Mouse (Mus musculus) stomach, embryonic 16.5 days (tissue): ENCODE results near the gene Grhl1. TPM values are rescaled to one million over a fixed set of nuclear protein-coding genes. Genes with fewer than 3 reads are reported as not detected.

Source experiments
- ATAC-seq: fragments of 200-750 bp; cut with Nextera tagmentation; 2 replicates; pipeline ENCODE4 v1.8.0; 2017; ENCODE audit warnings: moderate number of reproducible peaks, moderate TSS enrichment; ENCODE audit not compliant: insufficient read depth, low FRiP score
- H3K27ac ChIP-seq: fragments of 300-500 bp; sonication (generic); 2 replicates; pipeline ENCODE4 v1.5.1; 2014; ENCODE audit warnings: low read length
- H3K27me3 ChIP-seq: fragments of 300-500 bp; sonication (generic); 2 replicates; pipeline ENCODE4 v1.6.1; 2014; ENCODE audit warnings: low read length, control low read depth, mixed read lengths; ENCODE audit not compliant: control insufficient read depth, insufficient read depth
- H3K36me3 ChIP-seq: fragments of 300-500 bp; sonication (generic); 2 replicates; pipeline ENCODE4 v1.6.1; 2014; ENCODE audit warnings: low read length; ENCODE audit not compliant: control insufficient read depth, insufficient read depth
- H3K4me1 ChIP-seq: fragments of 300-500 bp; sonication (generic); 2 replicates; pipeline ENCODE4 v1.6.1; 2014; ENCODE audit warnings: low read length, control low read depth, mixed read lengths; ENCODE audit not compliant: control insufficient read depth, insufficient read depth
- H3K4me2 ChIP-seq: fragments of 300-500 bp; sonication (generic); 2 replicates; pipeline ENCODE4 v1.6.1; 2014; ENCODE audit warnings: low read depth, low read length, mixed read lengths
- H3K4me3 ChIP-seq: fragments of 300-500 bp; sonication (generic); replicated peaks from 2 replicates; pipeline ENCODE4 v1.5.1; 2014; ENCODE audit warnings: mild to moderate bottlenecking, low read length
- H3K9ac ChIP-seq: fragments of 300-500 bp; sonication (generic); 2 replicates; pipeline ENCODE4 v1.6.1; 2014; ENCODE audit warnings: low read length
- H3K9me3 ChIP-seq: fragments of 300-500 bp; sonication (generic); replicated peaks from 2 replicates; pipeline ENCODE4 v1.6.1; 2016; ENCODE audit warnings: low read length, control low read depth; ENCODE audit not compliant: control insufficient read depth
- WGBS: fragments of 180-500 bp; shearing (Covaris S2); extraction: QIAGEN DNeasy Blood & Tissue Kit; methylation state at CpG from one replicate; pipeline ENCODE4 v1.1.7; 2014; 5-methylcytosine and 5-hydroxymethylcytosine counted together
- polyA plus RNA-seq: library from polyadenylated mRNA; unstranded; fragments of >200 nt; fragmentation: Nextera tagmentation; extraction: Ambion mirVana; gene quantifications from 2 replicates; pipeline ENCODE4 v1.2.1, GENCODE M21; 2015

Gene Grhl1
- polyA plus RNA-seq, 1 experiment from 2014 or later, result 16.3 TPM

DNA sequence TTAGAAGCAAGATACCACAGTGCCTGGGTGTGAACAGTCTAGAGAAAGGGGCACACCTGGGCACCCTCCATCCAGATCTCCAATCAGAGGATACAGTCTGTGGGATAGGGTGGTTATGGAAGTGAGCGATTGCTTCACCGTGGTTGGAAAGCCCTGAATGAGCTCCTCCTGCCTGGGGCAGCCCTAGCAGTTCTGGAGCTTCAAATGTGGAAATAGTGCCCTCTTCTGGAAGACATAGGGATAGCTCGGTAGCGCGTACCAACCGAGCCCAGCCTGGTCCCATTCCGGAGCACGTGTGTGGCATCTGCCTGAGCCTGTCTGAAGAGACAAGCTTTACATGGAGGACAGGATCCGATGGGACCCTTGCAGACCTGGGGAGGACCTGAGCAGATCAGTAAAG is 28.7 kb downstream of the Grhl1 start:
- no peaks in the 10 kb centered on the region for H3K9me3 ChIP-seq
- no peaks in the 10 kb centered on the region for H3K27me3 ChIP-seq
- no peak overlapping the region for H3K4me2 ChIP-seq
- H3K4me1 ChIP-seq, result no peaks in the 10 kb centered on the region
- peak; percentile 82 for ATAC-seq
- no peak overlapping the region for H3K4me3 ChIP-seq
- no peak overlapping the region for H3K9ac ChIP-seq
- H3K27ac ChIP-seq, result no peak overlapping the region
- 6% methylated on average over 9 of the region's 9 CpGs for WGBS
- H3K36me3 ChIP-seq, result no peaks in the 10 kb centered on the region

DNA sequence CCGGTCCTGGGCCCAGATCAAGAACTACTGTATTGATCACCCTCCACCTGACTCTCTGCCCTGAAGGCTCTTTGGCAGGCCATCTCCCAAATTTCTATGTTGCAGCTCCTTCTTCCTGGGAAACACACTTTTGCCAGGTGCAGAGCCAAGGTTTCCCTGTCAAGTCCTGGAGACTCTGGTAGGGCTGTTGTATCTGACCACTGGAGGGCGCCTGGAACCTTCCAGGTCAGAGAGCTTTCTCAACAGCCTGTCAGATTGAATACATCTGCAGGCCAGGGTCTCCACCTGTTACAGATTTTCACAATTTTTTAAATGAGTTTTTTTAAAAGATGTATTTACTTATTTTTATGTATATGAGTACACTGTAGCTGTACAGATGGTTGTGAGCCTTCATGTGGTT is 31.2 kb downstream of the Grhl1 start:
- 31% methylated on average over 2 of the region's 2 CpGs for WGBS
- ATAC-seq, result no peak
- no peaks in the 10 kb centered on the region for H3K36me3 ChIP-seq
- H3K9ac ChIP-seq, result no peak overlapping the region
- H3K4me3 ChIP-seq, result no peak overlapping the region
- no peaks in the 10 kb centered on the region for H3K27me3 ChIP-seq
- no peak overlapping the region for H3K4me2 ChIP-seq
- H3K9me3 ChIP-seq, result no peaks in the 10 kb centered on the region
- H3K27ac ChIP-seq, result no peak overlapping the region
- no peaks in the 10 kb centered on the region for H3K4me1 ChIP-seq

DNA sequence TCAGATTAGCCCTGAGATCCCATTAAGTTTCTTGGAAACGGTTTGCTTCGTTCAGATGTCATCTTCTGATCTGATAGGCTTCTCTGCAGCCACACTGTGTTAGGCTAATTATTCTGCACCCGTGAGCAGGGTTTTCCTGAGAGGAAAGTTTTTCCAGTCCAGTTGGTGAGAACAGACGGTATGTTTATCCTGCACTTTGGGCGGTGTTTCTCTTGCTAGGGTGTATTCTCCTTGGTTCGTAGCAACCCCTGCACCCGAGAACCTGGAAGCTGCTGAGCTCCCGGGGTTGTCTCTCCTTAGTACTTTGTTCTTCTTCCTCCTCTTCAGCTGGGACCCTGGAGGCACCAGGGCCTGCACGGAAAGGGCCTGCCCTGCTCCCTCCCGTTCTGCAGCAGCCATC is 34.1 kb downstream of the Grhl1 start:
- Histone ChIP-seq H3K4me1 (no peaks in the 10 kb centered on the region), H3K9ac (no peak overlapping the region), H3K4me3 (no peak overlapping the region), H3K9me3 (no peaks in the 10 kb centered on the region), H3K27me3 (no peaks in the 10 kb centered on the region), H3K4me2 (no peak overlapping the region), H3K36me3 (no peaks in the 10 kb centered on the region), H3K27ac (no peak overlapping the region)
- WGBS, result 70% methylated on average over 10 of the region's 10 CpGs
- no peak for ATAC-seq

DNA sequence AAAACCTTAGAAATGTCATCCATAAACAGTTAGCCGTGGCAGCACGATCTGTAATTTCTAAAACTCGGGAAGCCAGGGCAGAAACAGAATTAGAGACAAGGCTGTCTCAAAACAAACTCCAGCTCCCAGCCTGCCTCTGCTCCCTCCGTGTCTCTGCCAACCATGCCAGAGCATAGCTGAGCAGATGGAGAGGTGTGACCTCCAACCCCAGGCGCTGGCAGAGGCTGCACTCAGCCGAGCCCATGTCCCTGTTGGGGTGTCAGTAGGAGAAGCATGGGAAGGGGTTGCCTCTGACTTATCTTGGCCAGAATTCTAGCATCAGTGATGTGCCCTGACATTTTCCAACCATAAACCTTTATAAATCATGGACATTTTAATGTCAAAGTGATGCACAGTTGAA is 40.5 kb downstream of the Grhl1 start:
- no peak overlapping the region for H3K27ac ChIP-seq
- 67% methylated on average over 6 of the region's 6 CpGs for whole genome bisulfite sequencing
- H3K4me2 ChIP-seq, result no peak overlapping the region
- H3K4me1 ChIP-seq, result no peaks in the 10 kb centered on the region
- no peaks in the 10 kb centered on the region for H3K9me3 ChIP-seq
- ATAC-seq, result no peak
- H3K27me3 ChIP-seq, result no peaks in the 10 kb centered on the region
- H3K36me3 ChIP-seq, result no peaks in the 10 kb centered on the region
- no peak overlapping the region for H3K9ac ChIP-seq
- H3K4me3 ChIP-seq, result no peak overlapping the region

DNA sequence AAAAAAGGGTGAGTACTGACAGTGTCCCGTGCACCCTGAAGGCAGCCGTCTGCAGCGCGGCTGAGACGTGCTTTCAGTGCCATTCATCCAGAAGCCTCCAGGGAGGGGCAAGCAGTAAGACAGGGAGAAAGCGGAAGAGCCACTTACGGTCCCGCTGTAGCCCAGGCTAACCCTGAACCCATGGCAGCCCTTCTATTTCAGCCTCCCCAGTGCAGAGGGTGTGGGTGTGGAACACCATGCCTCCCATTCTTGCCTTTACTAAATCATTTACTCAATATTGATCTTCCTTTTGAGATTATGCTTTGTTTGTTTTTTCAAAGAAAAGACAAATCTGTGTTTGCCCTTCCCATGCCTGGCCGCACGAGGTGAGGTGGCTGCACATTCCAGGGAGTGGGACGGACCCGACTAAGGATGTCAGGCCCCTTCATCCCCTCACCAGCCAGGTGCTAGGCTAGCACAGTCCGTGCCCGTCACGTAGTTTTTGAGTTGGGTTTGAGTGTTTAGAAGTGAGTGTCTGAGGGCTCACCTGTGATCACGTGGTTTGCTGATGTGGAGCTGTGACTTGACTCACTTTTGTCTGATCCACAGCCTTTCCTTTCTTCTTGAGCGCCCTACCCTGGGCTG is 42.5 kb downstream of the Grhl1 start:
- 52% methylated on average over 17 of the region's 17 CpGs for WGBS
- no peaks in the 10 kb centered on the region for H3K4me1 ChIP-seq
- no peak overlapping the region for H3K4me2 ChIP-seq
- peak overlapping the region; percentile 49; the same call in 1 of the 2 replicates for H3K27ac ChIP-seq
- no peak overlapping the region for H3K4me3 ChIP-seq
- peak; percentile 89 for ATAC-seq
- H3K36me3 ChIP-seq, result no peaks in the 10 kb centered on the region
- H3K9ac ChIP-seq, result no peak overlapping the region
- no peaks in the 10 kb centered on the region for H3K9me3 ChIP-seq
- H3K27me3 ChIP-seq, result no peaks in the 10 kb centered on the region

DNA sequence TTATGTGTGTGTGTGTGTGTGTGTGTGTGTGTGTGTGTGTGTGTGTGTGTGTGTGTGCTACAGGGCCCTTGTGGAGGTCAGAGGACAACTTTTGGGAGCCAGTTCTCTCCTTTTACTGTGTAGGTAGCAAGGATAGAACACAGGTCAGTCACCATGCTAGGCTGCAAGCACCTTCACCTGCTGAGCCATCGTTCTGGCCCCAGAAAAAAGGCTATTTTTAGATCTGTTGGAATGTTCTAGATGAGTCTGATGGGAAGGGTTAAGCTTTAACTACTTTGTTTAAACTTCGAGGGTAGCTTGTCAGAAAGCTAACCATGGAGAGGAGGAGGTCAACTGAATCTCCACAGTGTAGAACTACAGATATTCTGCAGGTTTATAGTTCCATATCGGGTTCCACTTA is 43.1 kb downstream of the Grhl1 start:
- no peak overlapping the region for H3K4me2 ChIP-seq
- 45% methylated on average over 3 of the region's 3 CpGs for WGBS
- H3K36me3 ChIP-seq, result no peaks in the 10 kb centered on the region
- no peaks in the 10 kb centered on the region for H3K27me3 ChIP-seq
- no peaks in the 10 kb centered on the region for H3K9me3 ChIP-seq
- ATAC-seq, result no peak
- no peak overlapping the region for H3K4me3 ChIP-seq
- H3K4me1 ChIP-seq, result no peaks in the 10 kb centered on the region
- peak overlapping the region; percentile 49; the same call in 1 of the 2 replicates for H3K27ac ChIP-seq
- no peak overlapping the region for H3K9ac ChIP-seq

DNA sequence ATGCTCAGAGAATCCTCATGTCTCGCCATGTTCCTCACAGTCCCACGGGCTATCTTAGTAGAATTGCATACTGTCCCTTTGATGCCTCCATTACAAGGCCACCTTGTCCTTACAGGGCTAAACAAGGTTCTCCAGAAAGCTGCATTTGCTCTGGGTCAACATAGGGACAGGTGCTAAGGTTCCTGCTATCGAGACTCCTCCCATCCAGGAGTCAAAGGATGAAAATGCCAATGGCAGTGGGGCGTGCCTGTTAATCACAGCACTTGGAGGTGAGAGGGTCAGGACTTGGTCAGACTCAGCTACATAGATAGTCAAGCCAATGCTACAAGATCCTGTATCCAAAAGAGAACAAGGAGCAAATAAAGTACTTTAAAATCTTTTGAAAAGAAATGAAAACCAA is 47.4 kb downstream of the Grhl1 start:
- ATAC-seq, result no peak
- 58% methylated on average over 4 of the region's 4 CpGs for WGBS
- H3K4me3 ChIP-seq, result no peak overlapping the region
- H3K9ac ChIP-seq, result no peak overlapping the region
- H3K36me3 ChIP-seq, result no peaks in the 10 kb centered on the region
- no peaks in the 10 kb centered on the region for H3K4me1 ChIP-seq
- no peak overlapping the region for H3K27ac ChIP-seq
- H3K4me2 ChIP-seq, result no peak overlapping the region
- H3K9me3 ChIP-seq, result no peaks in the 10 kb centered on the region
- no peaks in the 10 kb centered on the region for H3K27me3 ChIP-seq

DNA sequence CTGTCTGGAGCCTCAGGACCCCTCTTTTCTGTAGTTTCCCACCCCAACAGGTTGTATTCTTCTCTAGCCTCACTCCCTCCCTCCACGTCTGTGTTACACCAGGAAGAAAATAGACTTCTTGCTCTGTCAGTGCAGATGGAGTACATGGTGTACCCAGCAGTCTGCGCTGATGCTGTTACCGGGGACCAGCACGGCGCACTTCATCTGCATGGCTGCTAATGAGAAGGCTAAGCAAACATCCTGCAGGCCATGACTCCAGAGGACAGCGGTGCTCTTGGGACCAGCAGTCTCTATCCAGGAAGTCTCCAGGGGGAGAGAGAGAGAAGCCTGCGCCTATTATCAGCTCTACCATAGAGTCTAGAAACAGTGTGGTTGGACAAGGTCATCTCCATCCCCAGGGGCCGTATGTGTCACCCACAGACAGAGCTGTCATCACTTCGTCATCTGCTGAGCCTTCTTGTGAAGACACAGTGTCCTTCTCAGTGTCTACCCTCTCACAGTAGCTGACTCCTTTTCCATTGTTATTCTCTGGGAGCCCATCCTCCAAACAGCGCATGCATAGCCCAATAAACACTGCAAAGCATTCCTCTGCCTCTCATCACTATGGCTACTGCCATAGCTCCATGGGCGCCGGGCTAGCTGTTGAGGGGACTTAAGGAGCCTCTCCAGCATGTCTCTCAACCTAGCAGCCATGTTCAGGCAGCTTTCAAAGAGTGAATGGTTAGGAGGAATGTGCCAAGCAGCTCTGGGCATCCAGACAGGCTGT is 51.6 kb downstream of the Grhl1 start:
- no peak overlapping the region for H3K9ac ChIP-seq
- no peaks in the 10 kb centered on the region for H3K9me3 ChIP-seq
- H3K4me1 ChIP-seq, result no peaks in the 10 kb centered on the region
- no peaks in the 10 kb centered on the region for H3K27me3 ChIP-seq
- 0 out of 2 replicates have a peak, but pooled peaks have one; percentile 39 for ATAC-seq
- 69% methylated on average over 12 of the region's 12 CpGs for WGBS
- H3K4me3 ChIP-seq, result no peak overlapping the region
- no peak overlapping the region for H3K27ac ChIP-seq
- no peak overlapping the region for H3K4me2 ChIP-seq
- H3K36me3 ChIP-seq, result no peaks in the 10 kb centered on the region

DNA sequence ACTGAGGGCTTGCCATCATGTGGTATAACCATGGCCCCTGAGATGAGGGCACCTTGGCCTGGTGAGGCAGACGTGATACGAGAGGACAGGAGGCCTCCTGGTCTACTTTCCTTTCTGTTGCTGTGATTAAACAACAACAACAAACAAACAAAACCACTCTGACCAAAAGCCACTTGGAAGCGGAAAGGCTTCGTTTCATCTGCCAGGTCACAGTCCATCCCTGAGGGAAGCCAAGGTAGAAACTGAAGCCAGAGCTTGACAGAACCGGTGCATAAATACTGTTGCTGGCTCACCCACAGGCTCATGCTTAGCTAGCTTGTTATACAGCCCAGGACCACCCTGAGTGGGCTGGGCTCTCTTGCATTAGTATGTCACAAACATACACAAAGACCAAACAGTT is 54.3 kb downstream of the Grhl1 start:
- Histone ChIP-seq H3K27me3 (no peaks in the 10 kb centered on the region), H3K9me3 (no peaks in the 10 kb centered on the region), H3K36me3 (no peaks in the 10 kb centered on the region), H3K27ac (no peak overlapping the region), H3K4me1 (no peaks in the 10 kb centered on the region), H3K9ac (no peak overlapping the region), H3K4me3 (no peak overlapping the region), H3K4me2 (no peak overlapping the region)
- 87% methylated on average over 5 of the region's 5 CpGs for WGBS
- no peak for ATAC-seq
